Mouse (Mus musculus): ENCODE measurements around the gene Foxn3.

Gene Foxn3

DNA sequence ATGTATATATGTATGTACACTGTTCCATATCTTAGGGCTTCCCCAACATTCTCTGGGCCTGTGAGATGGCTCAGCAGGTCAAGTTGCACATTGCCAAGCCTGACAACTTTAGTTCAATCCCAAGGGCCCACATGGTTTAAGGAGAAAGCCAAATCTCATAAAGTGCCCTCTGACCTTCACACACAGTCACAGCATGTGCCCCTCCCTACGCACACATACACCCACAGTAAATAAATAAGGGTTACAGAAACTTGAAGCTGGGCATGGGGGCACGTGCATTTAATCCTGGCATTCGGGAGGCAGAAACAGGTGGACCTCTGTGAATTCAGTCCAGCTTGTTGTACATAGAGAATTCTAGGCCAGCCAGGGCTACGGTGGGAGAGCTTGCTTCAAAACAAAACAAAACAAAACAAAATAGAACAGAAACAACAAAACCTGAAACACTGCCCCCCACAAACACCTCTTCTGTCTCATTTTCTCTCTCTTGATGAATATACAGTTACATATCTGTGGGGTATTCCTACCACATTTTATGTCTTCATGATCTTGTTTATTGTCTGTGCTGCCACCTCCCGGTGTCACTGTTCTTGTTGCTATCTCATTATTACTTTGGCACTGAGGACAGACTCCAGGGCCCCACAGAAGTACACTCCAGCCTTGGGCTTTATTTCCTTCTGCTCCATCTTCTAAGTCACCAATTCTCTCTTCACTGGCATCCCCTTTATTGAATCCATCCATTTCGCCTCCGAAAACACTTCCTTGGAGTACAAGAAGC lies 19.8 kb downstream of the Foxn3 start:
- CTCF ChIA-PET: interaction anchor here in 1 of 4 experiments (0.6 kb wide), 1 partner anchor 359 kb away, joined by 3 read pairs; no protein-coding TSS in a partner anchor
- POLR2A ChIA-PET: interaction anchor here in 1 of 4 experiments (0.6 kb wide), 1 partner anchor 562 kb away, joined by 3 read pairs; no protein-coding TSS in a partner anchor

DNA sequence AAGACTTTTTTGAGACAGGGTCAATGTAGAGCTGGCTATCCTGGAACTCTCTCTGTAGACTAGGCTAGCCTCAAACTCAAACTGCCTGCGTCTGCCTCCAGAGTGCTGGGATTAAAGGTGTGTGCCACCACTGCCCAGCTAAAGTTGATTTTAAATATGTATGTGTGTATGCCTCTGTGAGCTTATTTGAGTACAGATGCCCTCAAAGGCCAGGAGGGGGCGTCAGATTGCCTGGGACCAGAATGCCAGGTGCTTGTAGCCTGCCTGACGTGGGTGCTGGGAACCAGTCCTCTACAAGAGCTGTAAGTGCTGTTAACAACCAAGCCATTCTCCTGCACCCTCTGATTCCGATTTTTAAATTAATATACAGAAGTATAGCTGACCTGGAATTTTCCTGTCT lies 23.2 kb downstream of the Foxn3 start:
- POLR2A ChIA-PET: interaction anchor here in 1 of 4 experiments (0.7 kb wide), 1 partner anchor 209 kb away, joined by 3 read pairs; no protein-coding TSS in a partner anchor
- CTCF ChIA-PET: interaction anchor here in 3 of 4 experiments (0.6 to 1.0 kb wide), 9 partner anchors 9 to 456 kb away, joined by 3 to 5 read pairs (median 3); no protein-coding TSS in a partner anchor

DNA sequence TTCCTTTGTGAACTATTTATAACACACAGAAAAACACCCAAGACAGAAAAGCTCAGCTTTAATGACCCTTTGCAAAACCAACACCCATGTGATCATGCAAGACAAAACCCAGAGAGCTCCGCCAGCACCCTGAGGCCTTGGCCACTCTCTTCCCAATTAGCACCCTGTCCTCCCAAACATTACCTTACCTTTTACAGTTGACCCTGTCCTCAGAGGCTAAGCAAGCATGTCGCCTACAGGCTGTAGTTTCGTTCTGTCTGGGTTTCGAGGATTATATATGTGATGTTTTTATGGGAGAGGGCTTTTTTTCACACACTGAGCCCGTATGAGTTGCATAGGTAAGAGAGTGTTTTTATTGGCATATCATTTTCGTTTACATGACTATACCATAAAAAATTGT lies 26.1 kb downstream of the Foxn3 start:
- CTCF ChIA-PET: no interaction called here
- POLR2A ChIA-PET: no interaction called here

DNA sequence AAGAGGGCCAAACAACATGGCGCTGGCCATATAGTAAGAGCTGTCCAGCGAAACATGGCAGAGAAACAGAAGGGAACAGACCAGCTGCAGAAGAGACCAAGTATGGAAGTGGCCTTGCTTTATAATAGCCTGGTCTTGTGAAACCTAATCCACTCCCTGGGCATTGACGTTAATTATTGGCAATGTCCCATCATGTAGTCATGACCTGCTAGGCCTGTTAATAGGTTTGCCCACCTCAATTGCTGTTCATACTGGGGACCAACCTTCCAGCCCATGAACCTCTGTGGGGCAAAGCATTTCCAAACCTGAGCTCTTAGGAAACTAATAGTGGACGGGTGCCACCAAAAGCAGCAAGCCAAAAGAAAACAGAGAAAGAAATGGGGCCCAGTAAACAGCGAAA lies 27.0 kb downstream of the Foxn3 start:
- ChIA-PET POLR2A (interaction anchor here in 1 of 4 experiments (0.8 kb wide), 1 partner anchor 26 kb away, joined by 6 read pairs; no protein-coding TSS in a partner anchor), CTCF (no interaction called here)

DNA sequence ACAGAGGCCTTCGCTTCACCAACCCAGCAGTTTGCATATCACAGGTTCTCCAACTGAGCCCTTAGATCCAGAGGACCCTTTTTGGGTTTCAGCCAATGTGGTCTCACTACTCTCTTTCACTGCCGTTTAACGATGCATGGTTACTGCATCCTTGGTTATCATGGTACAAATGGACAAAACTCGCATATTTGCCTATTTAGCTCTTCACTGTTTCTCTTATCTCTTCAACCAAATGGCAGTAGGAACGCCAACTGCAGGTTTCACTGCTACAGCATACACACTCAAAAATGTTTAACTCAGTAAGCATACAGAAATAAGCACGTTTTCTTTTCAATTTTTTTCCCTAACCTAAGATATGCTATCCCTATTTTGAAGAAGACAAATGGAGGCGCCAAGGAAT lies 31.0 kb downstream of the Foxn3 start:
- ChIA-PET CTCF (interaction anchor here in 2 of 4 experiments (0.6 to 1.5 kb wide), 2 partner anchors 8 to 273 kb away, joined by 3 read pairs; no protein-coding TSS in a partner anchor), POLR2A (no interaction called here)

DNA sequence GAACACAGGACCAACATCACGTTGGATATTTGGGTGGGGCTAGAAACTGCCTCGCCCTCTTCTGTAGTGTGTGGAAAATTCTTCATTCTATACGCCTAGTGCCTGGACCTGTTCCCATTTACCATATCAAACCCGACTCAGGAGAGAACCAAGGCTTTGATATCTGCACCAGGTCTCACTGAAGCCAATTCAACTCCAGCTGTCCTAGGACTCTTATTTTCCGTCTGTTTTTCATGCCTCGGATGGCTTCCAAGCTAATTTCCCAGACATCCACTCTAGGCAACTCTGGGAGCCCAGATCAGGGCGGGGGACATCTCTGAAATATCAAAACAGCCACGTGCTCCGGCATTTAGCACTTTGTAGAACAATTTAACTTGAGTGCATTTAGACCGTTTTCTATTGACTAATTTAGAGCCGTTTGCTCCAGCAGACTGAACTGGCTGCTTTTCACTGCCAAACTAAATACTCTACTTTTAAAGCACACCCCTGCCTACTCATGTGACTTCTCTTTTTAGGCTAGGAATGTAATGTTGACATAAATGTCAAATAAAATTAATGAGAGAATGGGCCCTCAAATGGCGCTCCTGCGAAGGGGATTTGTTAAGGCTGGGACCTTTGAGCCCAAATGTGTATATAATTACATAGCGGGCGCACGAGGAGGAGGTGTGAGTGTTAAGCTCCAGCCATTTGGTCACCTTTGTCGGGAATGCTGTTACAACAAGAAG lies 33.5 kb downstream of the Foxn3 start:
- ChIA-PET CTCF (no interaction called here), POLR2A (interaction anchor here in 1 of 4 experiments (0.5 kb wide), 1 partner anchor 782 kb away, joined by 3 read pairs; no protein-coding TSS in a partner anchor)

DNA sequence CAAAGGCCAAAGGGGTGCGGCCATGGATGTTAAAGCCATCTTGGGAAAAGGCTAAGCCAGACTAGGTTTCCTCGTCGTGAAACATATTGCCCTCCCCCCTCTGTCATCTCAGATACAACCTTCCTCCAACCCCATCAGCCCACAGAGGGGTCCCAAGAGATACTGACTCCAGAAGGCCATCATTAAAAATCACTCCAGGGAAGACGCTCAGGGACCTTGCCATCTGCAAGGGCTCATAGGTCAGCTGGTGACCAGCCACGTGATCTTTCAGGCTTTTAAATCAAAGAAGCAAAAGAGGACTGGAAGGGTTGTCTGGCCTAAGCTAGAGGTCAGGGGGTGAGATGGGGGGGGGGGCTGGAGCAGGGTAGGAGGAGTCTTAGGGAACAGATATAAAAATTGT lies 34.4 kb downstream of the Foxn3 start:
- CTCF ChIA-PET: no interaction called here
- POLR2A ChIA-PET: interaction anchor here in 1 of 4 experiments (0.5 kb wide), 1 partner anchor 524 kb away, joined by 3 read pairs; no protein-coding TSS in a partner anchor

DNA sequence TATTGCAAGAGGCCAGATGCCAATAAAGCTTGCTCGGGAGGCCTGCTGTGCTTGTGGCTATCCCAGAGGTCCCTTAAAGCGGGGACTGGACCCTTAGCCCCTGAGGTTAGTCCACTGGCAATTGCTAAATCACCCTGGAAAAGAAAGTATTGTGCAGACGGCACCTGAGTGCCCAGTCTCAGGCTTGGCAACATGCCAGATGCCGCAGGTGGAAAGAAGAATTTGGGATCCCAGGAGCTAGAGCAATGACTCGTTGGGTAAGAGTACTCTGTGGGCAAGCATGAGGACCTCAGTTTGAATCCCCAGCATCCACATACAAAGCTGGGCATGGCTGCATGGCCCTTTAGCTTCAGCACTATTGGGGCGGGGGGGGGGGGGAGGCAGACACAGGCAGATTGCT lies 35.9 kb downstream of the Foxn3 start:
- ChIA-PET POLR2A (no interaction called here), CTCF (no interaction called here)

DNA sequence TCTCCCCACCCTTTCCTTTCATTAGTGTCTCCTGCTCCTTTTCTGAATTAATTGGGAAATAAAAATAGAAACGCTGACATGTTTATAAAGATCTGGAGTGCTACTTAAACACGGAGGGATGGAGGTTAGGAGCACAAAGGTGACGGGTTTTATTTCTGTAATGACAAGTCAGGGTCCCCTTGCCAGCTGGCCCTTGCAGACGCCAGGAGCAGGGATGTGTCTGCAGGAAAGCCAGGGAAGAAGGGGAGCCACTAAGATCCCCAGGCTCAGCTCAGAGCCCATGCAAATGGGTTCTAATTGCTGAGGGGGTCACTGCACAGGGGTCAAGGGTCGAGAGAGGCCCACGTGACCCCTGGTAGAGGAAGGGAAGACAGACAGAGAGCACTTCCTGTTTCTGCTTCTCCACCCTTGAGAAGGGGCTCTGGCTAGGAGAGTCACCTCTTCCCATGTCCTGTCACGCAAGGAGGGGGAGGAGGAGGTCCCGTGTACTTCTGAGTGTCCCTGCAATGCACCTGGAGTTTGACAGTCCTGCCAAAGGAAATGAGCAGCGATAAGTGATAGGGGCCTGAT lies 36.7 kb downstream of the Foxn3 start:
- CTCF ChIA-PET: no interaction called here
- POLR2A ChIA-PET: no interaction called here

DNA sequence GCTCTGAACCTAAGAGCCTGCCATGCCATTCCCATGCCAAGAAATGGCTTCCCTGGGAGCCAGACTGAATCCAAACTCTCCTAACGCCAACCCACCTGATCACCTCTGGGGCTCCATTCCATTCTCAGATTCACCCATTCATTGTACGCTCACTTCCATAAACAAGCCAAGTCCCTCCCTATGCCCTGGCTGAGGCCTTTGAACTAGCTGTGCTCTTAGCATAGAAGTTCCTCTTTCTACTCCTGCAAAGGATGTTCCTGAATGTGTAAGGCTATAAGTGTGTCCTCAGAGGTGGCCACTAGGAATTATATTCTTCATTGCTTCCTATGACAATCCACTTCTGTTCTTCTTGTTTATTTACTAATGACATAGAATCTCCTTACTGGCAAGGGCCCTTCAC lies 40.5 kb downstream of the Foxn3 start:
- POLR2A ChIA-PET: no interaction called here
- CTCF ChIA-PET: no interaction called here

DNA sequence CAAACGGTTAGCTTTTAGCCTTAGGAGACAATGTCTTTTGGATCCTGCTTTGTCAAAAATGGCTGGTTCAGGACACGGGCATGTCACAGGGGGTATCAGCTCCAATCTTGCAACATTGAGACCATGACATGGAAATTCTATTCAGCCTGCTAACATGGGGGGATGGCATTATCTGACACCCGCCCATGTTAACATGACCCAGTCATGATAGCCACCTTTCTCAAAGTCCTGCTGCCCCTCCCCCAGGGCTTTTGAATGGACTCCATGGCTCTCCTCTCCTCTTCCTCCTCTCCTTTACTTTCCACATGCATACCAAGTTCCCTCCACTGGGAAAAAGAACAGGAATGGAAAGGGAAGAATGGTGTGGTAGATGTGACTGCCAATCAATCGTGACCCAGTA lies 43.5 kb downstream of the Foxn3 start:
- ChIA-PET POLR2A (no interaction called here), CTCF (no interaction called here)

DNA sequence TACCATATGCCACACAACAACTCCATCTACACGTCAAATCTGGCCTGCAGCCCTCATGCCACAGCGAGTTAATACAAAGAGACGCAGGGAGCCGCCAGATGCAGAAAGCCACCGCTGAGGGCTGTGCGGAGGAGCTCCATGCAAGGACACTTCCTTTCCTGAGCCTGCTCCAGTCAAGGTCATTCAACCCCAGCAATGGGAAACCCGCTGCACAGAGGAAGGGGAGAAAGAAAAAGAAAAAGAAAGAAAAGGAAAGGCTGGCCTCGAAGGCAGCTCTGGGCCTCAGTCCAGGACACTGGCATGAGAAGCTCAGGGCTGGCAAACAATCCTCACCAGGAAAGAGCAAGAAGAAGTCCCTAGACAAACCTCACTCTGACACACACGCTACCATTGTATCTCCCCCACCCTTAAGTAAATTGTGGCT lies 44.2 kb downstream of the Foxn3 start:
- ChIA-PET CTCF (no interaction called here), POLR2A (interaction anchor here in 2 of 4 experiments (0.6 to 0.7 kb wide), 2 partner anchors 104 to 374 kb away, joined by 3 read pairs; no protein-coding TSS in a partner anchor)

DNA sequence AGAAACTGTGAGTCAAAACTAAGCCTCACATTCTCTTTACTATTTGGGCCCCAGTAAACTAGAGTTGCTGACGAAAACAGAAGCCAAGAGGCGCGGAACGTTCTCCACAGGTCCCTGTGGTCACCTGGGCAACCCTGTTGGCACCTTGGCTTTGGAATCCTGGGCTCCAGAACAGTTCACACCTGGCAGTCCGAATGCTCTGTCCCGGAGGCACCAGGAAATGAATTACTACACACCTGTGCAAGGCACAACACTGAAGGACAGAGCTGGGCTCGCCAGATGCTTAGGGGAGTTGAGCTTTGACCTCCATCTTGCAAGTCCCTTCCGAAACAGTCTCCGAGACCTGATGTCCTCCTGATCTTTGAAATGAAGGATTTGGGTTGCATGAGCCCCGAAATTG lies 44.7 kb downstream of the Foxn3 start:
- ChIA-PET POLR2A (interaction anchor here in 2 of 4 experiments (0.6 to 1.4 kb wide), 4 partner anchors 9 to 374 kb away, joined by 3 to 4 read pairs (median 3); partner anchors contain the start of gene Foxn3 (in 1 of the 2)), CTCF (no interaction called here)

DNA sequence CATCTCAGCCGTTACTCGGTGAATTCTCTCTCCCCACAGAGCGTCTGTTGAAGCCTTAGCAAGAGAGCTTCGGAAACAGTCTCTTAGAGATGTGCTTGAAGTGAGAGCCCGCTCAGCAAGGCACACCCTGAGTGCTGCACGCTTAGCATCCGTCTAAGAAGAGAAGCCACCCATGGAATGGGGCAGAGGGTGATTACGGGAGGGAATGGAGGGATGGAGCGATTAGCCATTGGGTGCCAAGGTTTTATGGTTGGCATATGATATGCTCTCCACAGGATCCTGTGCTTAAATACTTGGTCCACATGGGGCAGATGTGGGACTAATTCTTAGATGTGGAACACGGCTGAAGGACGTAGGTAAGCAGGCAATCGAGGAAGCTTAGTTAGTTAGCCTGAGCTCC lies 45.3 kb downstream of the Foxn3 start:
- POLR2A ChIA-PET: interaction anchor here in 1 of 4 experiments (1.0 to 1.4 kb wide), 2 partner anchors 9 to 46 kb away, joined by 3 to 4 read pairs; partner anchors contain the start of gene Foxn3

DNA sequence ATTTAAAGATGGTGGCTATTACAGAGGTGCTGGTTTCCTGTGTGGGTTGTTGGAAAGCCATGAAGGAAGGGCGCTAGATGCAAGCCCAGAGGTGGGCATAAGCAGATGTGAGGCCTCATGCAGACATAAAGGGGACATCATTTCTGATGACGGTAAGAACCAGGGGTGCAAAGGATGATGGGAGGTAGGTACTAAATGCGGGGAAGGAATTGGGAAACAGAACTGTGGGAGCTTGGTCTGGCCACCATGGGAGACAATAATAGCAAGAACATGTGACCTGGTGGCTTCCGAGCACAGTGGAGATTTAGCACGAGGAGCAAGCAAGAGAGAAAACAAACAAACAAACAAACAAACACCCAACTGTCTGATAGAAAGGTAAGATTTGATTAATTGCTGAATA lies 46.1 kb downstream of the Foxn3 start:
- ChIA-PET CTCF (no interaction called here), POLR2A (interaction anchor here in 1 of 4 experiments (1.4 kb wide), 1 partner anchor 8 kb away, joined by 3 read pairs; no protein-coding TSS in a partner anchor)

More for the DNA sequence above, 45.3 kb downstream of the Foxn3 start:
- CTCF ChIA-PET: no interaction called here

DNA sequence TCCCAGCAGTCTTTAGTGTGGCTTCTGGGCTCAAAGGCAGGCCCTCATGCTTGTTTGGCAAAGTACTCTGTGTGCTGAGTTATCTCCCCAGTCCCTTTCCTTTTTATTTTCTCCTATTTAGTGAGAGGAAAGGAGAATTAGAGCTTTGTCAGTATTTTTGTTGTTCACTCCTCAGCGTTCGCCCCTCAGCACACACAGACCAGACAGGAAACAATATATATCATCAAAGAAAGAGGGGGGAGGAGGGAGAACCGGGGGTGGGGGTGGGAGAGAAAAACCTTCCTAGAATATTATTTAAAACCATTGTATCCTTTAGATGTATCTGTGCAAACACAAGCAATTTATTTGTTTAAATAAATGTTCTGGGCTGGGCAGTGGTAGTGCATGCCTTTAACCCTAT lies 47.9 kb downstream of the Foxn3 start:
- ChIA-PET CTCF (no interaction called here), POLR2A (interaction anchor here in 1 of 4 experiments (0.6 kb wide), 1 partner anchor 91 kb away, joined by 4 read pairs; no protein-coding TSS in a partner anchor)

DNA sequence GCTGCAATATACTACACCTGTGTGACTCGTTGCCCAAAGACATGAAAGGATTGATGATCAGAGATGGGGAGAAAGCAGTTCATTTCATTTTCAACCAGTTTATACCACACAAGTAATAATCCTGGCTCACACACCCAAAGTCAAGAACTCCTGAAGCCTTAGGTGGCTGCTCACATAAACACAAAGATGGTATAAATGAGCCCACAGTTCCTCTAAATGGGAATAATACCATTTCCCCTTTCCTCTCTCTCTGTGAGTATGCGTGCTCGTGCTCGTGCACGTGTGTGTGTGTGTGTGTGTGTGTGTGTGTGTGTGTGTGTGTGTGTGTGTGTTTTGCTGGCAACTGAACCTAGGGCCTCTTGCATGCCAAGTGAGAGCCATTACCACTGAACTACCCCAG lies 51.7 kb downstream of the Foxn3 start:
- ChIA-PET POLR2A (no interaction called here), CTCF (no interaction called here)

DNA sequence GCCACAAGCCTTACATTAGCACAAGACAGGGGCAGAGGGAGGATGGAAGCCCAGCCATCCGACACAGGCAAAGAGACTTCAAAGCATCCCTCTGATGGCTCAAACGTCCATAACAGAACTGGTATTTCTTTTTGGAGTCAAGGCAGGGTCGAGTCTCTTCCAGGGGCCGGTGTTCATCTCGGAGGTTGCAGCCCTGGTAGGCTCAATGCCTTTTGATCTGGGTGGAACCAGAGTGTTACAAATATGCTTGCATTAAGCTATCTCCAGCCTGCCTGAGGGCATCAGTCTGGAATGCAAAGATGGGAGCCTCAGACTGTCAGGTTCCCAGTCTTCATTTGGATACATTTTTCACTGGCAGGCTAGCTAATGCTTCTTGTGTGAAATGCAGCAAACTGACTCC lies 52.6 kb downstream of the Foxn3 start:
- CTCF ChIA-PET: no interaction called here
- POLR2A ChIA-PET: no interaction called here

DNA sequence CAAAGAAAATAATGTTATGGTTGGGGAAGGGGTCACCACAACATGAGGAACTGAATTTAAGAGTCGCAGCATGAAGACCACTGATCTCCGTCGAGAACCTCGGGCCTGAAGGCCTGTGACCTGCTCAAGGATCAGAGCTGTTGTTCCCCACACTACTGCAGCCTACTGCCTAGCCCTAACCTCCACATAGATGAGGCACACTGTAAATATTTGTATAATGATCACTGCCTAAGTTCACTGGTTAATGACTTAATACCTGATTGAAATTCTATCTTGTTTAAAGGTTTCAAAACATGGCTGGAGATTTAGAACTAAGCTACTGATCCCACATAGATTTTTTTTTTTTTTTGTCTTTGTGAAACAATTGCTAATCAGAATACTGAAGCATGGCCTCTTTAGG lies 61.2 kb downstream of the Foxn3 start:
- CTCF ChIA-PET: interaction anchor here in 1 of 4 experiments (0.7 kb wide), 1 partner anchor 418 kb away, joined by 3 read pairs; no protein-coding TSS in a partner anchor
- POLR2A ChIA-PET: interaction anchor here in 2 of 4 experiments (1.0 kb wide), 2 partner anchors 73 to 141 kb away, joined by 3 to 5 read pairs; no protein-coding TSS in a partner anchor
